ENCODE assay signal across 8 mouse cellular contexts in the genomic region with DNA sequence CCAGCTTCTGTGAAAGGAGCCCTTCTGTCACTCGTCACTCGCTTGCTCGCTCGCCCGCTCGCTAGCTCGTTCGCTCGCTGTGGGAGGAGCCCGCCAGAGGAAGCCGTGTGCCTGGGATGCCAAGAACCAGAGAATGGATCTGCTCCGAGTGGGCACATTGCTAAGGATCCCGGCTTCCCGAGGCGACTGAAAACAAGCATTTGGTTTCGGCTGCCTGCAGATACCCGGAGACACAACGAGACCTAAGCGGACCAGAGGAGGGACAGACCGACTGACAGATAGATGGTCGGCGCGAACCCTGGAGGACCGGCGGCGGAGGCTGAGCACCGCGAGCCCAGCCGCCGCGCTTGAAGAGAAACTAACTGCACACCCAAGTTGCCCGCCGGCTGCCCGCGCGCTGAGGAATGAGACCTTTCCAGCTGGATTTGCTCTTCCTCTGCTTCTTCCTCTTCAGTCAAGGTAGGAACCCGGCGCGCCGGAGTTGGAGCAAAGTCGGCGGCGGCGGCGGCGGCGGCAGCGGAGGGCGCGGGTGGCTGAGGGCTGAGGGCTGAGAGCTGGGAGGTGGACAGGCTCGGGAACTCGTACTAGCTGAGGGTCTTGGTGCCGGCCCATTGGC. TPM values are rescaled to one million over a fixed set of nuclear protein-coding genes. Genes with fewer than 3 reads are reported as not detected.
A peak's percentile ranks its signal among the peaks of the same experiment; 100 is the strongest.
DNase-seq lines count a peak whose midpoint lies in the region; ATAC-seq lines count a peak whose summit lies in the region.

No protein-coding gene starts in this region.

- peak; percentile 82 for ATAC-seq in frontal cortex, adult (ENCODE audit: low TSS enrichment)
- no peak for ATAC-seq in erythroid progenitor cell, adult 5-6 weeks (replicated peaks; ENCODE audit: low FRiP score, poor library complexity, severe bottlenecking)

- peak; percentile 40 for DNase-seq in ES-CJ7 (ENCODE audit: low read depth, low spot score)
- DNase-seq in cerebellum, adult 8-10 months, result peak; percentile 75
- DNase-seq in heart, postnatal 4 days, result peak; percentile 46
- DNase-seq in layer of hippocampus, adult 8-10 months (ENCODE audit: low spot score in 2 of 2), result peak; percentile 79 to 81
- DNase-seq in lung, adult 18-20 months, result peak; percentile 24 to 34
- DNase-seq in retina, adult 2 months (ENCODE audit: low read depth, low spot score), result peak; percentile 13

RNA-seq across cellular contexts. Expression of gene Kirrel3, which starts 3.1 kb away (rescaled TPM):
- 1 to 10 TPM in 1 of 2 experiments, under 1 TPM in 1; 0.88 to 1.6 TPM for total RNA-seq in heart, postnatal 4 days (2021)
- 10 to 100 TPM; 49.7 to 55.4 (median 53.9) TPM for total RNA-seq in layer of hippocampus, adult 8-10 months (2022)
- total RNA-seq in erythroid progenitor cell, adult 5-6 weeks (2015; ENCODE audit: low replicate concordance), result not detected in 2 replicates
- not detected in 2 replicates for total RNA-seq in erythroid progenitor cell, adult 5-6 weeks (2017; ENCODE audit: low replicate concordance)

Comparison
In these comparisons a context has a peak if more than half of its experiments do, and no peak if none do; other contexts are left out.
1. DNase-seq: peak in every context shown above with its lines; median percentile 80 in layer of hippocampus, adult 8-10 months; 75 in cerebellum, adult 8-10 months; 46 in heart, postnatal 4 days; 40 in ES-CJ7; 29 in lung, adult 18-20 months; 13 in retina, adult 2 months.
2. RNA of gene Kirrel3, which starts 3.1 kb away (total RNA-seq): 49.7 to 55.4 TPM in layer of hippocampus, adult 8-10 months; 0.88 to 1.6 TPM in heart, postnatal 4 days and not detected in erythroid progenitor cell, adult 5-6 weeks; every median in the first group is over 10 times any median in the second.